Mouse (Mus musculus): Measurements from ENCODE around the gene Cnih3. TPM values are rescaled to one million over a fixed set of nuclear protein-coding genes. Genes with fewer than 3 reads are reported as not detected.

Cnih3 gene
- polyA plus RNA-seq, 1 experiment from 2014 or later = 0.03 TPM

DNA sequence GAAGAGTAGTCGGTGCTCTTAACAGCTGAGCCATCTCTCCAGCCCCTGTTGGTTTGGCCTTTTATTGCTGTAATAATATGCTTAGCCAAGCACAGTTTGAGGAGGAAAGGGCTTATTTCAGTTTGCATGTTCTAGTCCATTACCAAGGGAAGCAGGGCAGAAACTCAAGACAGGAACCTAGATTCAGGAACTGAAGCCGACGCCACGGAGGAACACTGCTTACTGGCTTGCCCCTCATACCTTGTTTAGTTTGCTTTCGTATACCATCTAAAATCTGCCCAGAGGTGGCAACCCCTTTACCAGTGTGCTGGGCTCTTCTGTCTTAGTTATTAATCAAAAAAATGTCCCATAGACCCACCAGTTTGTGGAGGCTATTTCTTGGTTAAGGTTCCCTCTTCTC, 25.3 kb upstream of the Cnih3 start:
- in situ Hi-C loops (cut with MboI; ENCODE audit: low pct_unique_long_range_greater_than_20kb) = no loop called here
- POLR2A ChIA-PET = no interaction called here
- no peak for DNase-seq (ENCODE audit: low read depth, low spot score)
- CTCF ChIA-PET = no interaction called here
- no peak for TF ChIP-seq CTCF (IDR thresholded peaks at IDR 0.05)
- peaks cover 32% of the 10 kb centered on the region for H3K27me3 ChIP-seq
- ATAC-seq = no peak

DNA sequence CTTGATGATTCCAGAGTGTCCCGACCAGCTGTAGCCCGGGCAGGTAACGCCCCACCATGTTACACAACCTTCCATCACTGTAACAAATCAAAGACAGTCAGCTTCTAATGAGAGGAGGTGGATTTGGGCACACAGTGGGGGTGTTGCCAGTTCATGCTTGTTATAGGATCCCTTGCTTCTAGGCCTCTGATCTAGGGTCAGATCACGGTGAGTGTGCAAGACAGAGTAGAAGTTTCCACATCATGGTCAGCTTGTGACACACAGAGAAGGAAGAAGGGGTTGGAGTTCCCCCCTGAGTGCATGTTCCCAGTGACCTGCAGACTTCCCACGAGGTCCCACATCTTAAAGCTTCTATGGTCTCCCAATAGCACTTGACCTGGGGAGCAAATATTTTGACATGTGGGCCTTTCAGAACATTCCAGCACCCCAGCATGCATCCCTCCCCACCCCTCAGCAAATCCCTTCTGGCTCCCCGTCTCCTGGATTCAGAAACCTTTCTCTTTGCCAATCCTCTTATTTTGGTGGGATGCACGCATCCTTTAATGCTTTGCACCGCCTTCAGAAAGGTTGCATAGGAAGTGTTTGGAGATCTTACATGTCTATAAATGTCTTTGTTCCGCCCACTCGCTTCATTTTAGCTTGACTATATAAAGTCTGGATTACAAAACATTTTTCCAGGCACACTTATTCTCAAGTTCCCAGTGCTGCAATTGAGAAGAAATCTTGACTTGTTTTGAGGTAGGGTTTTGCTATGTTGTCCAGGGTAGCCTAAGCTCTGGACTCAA, 24.6 kb upstream of the Cnih3 start:
- DNase-seq (ENCODE audit: low read depth, low spot score) (no peak), ATAC-seq (no peak)
- POLR2A ChIA-PET = no interaction called here
- peaks cover 32% of the 10 kb centered on the region for H3K27me3 ChIP-seq
- no peak for TF ChIP-seq CTCF (IDR thresholded peaks at IDR 0.05)
- in situ Hi-C loops (cut with MboI; ENCODE audit: low pct_unique_long_range_greater_than_20kb) = no loop called here
- CTCF ChIA-PET = no interaction called here

DNA sequence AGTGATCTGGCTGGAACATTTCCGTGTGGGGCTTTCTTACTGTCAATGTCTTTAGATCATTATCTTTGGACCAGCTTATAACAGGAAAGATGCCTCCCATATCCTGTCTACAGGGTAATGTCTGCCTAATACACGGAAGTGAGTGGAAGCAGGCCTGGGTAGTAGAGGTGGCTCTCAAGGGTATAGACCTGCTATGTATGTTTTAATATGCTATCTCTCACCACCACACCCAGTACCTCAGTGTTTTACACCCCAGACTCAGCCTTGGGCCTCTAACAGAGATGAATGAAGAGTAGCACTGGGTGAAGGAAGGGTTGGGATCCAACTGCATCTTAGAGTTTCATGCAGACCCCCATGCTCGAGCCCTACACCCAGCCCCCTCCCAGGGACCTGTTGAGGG, 23.3 kb upstream of the Cnih3 start:
- ChIA-PET CTCF (no interaction called here), POLR2A (no interaction called here)
- TF ChIP-seq CTCF (IDR thresholded peaks at IDR 0.05) = no peak
- ATAC-seq (no peak), DNase-seq (ENCODE audit: low read depth, low spot score) (no peak)
- in situ Hi-C loops (cut with MboI; ENCODE audit: low pct_unique_long_range_greater_than_20kb) = no loop called here
- peaks cover 29% of the 10 kb centered on the region for H3K27me3 ChIP-seq

DNA sequence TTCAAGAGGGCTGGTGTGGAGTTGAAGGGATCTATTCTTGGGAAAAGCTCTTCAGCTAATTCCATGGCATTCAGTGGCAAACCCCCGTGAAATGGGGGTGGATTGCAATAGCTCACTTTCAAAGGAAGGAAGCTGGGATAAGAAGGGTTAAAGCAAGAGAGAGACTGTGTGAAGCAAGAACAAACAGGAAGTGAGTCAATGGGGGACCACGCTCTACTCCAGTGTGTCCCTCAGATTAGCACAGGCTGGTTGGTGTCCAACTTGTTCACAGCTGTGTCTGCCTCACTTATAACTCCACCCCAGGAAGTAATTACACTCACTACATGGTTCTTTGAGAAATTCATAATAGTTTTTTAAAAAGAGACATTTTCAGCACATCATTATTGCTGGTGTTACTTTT, 19.8 kb upstream of the Cnih3 start:
- no peak for TF ChIP-seq CTCF (IDR thresholded peaks at IDR 0.05)
- DNase-seq (ENCODE audit: low read depth, low spot score) (no peak), ATAC-seq (no peak)
- in situ Hi-C loops (cut with MboI; ENCODE audit: low pct_unique_long_range_greater_than_20kb) = no loop called here
- H3K27me3 ChIP-seq = peaks cover 5% of the 10 kb centered on the region
- ChIA-PET POLR2A (no interaction called here), CTCF (no interaction called here)

DNA sequence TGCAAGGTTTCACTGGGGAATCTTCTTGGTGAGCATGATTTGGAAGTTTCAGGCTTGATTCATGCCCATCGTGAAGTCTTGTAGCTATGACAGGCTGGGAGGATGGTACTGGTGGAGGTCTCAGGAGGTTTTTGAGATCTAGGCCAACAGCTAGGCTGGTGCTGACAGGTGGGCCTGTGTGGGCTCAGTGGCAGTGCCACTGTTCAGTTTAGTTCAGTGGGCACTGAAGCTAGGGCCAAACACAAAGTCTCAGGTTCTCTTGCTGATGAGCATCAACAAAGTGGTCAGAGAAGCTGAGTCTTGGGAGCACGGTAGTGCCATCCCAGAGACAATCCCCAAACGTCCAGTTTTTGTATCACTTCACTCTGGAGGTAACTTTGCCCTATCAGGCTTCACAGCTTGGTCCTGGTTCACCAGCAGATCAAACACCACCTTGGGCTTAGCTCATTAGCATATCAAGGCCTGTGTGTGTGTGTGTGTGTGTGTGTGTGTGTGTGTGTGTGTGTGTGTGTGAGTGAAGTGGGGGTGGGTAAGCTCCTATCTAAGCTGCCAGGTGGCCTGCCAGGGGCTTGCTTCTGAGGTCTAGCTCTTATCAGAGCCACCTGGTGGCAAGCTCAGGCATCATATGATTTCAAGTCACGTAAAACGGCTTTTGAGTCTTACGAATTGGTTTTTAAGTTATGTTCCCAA, 18.0 kb upstream of the Cnih3 start:
- TF ChIP-seq CTCF (IDR thresholded peaks at IDR 0.05) = no peak
- ATAC-seq (no peak), DNase-seq (ENCODE audit: low read depth, low spot score) (no peak)
- H3K27me3 ChIP-seq = peaks cover 10% of the 10 kb centered on the region
- in situ Hi-C loops (cut with MboI; ENCODE audit: low pct_unique_long_range_greater_than_20kb) = no loop called here
- CTCF ChIA-PET = no interaction called here
- POLR2A ChIA-PET = no interaction called here

DNA sequence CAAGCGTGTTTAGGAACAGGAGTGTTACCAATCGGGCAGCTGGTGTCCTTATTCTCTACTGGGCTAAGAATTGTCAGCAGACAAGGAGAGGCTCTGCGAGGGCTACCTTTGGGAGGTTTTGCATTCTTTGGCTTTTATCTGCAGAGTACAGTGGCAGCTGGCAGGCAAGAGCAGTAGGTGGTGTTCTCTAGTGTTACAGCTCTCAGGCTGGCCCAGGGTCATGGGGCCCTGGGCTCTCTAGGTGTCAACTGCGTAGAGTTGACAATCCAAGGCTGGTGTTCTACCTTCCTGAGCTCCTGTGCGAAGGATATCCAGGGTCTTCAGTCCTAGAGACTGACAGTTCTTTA, 17.4 kb upstream of the Cnih3 start:
- peaks cover 10% of the 10 kb centered on the region for H3K27me3 ChIP-seq
- no peak for TF ChIP-seq CTCF (IDR thresholded peaks at IDR 0.05)
- in situ Hi-C loops (cut with MboI; ENCODE audit: low pct_unique_long_range_greater_than_20kb) = no loop called here
- CTCF ChIA-PET = no interaction called here
- POLR2A ChIA-PET = no interaction called here
- DNase-seq (ENCODE audit: low read depth, low spot score) = no peak
- no peak for ATAC-seq

DNA sequence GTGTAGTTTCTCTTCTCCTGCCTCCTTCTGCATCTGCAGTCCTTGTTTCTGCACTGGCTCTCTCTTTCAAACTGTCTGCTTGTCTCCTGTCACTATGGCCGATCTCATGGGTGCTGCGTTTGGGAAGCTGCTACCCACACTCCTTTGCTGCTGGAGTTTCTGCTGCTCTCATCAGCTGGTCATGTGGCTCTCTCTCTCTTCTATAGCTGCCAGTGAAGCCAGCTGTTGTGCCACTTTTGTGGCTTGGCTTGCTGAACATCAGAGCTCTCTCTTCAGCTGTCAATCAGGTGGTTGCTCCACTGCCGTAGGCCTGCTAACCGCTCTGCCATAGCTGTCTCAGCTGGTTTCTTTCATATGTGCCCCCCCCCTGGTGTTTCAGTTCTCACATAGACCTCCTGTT, 17.0 kb upstream of the Cnih3 start:
- no peak for DNase-seq (ENCODE audit: low read depth, low spot score)
- no peak for ATAC-seq
- H3K27me3 ChIP-seq = peaks cover 10% of the 10 kb centered on the region
- in situ Hi-C loops (cut with MboI; ENCODE audit: low pct_unique_long_range_greater_than_20kb) = no loop called here
- TF ChIP-seq CTCF (IDR thresholded peaks at IDR 0.05) = no peak
- POLR2A ChIA-PET = no interaction called here
- CTCF ChIA-PET = no interaction called here

DNA sequence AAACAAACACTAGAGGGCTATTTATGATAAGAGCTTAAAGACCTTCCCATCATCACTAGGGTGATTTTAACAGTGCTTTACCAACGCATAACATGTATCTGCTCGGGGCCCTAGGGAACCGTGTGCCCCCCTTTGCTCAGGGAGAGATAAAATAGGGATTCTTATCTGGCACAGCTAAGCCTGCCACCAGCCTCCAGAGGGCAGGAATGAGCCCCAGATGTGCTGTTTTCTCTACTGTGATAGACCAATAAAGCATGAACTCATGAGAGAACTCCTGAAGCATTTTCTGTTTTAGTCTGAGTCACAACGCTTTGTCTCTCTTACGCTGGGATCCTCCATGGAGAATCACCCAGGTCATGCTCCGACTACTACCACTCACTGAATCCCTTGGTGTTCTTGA, 15.6 kb upstream of the Cnih3 start:
- DNase-seq (ENCODE audit: low read depth, low spot score) (no peak), ATAC-seq (no peak)
- peaks cover 5% of the 10 kb centered on the region for H3K27me3 ChIP-seq
- ChIA-PET CTCF (no interaction called here), POLR2A (no interaction called here)
- in situ Hi-C loops (cut with MboI; ENCODE audit: low pct_unique_long_range_greater_than_20kb) = no loop called here
- peak; percentile 53 for TF ChIP-seq CTCF (IDR thresholded peaks at IDR 0.05)

DNA sequence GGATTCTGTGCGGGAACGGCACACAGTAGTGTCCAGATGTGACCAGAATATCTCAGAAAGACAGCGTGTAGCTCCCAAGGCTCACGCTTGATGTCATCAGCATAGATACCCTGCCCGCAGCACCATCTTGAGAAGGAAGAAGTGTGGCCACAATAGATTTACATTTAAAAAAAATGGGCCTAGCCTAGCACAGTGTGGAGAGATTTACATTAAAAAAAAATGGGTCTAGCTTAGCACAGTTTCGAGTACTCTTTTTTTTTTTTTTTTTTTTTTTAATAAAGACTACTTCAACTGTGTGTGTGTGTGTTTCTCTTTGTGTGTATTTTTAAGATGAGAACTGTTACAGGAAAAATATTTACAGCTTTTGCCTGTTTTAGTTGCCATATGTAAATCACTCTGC, 13.3 kb upstream of the Cnih3 start:
- DNase-seq (ENCODE audit: low read depth, low spot score) (no peak), ATAC-seq (no peak)
- no peak for TF ChIP-seq CTCF (IDR thresholded peaks at IDR 0.05)
- peaks cover 5% of the 10 kb centered on the region for H3K27me3 ChIP-seq
- ChIA-PET POLR2A (interaction anchor here (0.7 kb wide), 1 partner anchor 8 kb away, joined by 8 read pairs; no protein-coding TSS in a partner anchor), CTCF (interaction anchor here (0.6 to 1.1 kb wide), 3 partner anchors 35 to 79 kb away, joined by 3 read pairs; no protein-coding TSS in a partner anchor)
- in situ Hi-C loops (cut with MboI; ENCODE audit: low pct_unique_long_range_greater_than_20kb) = no loop called here

DNA sequence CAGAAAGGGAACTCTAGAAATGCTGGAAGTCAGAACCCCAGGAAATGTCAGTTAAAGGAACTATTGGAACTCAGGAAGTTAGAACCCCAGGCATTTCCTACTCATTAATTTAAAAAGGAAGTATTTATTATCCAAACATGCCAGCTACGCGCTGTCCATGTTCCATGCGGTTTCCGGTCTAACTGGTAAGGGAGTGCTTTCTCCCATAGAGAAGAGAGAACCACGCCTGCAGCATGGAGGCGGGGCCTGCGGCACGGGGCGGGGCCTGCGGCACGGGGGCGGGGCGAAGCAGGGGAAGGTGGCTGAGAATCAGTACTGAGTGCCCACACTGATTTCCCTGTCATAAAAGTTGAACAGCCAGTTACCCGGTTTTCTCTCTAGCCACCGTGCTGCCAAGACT, 6.9 kb upstream of the Cnih3 start:
- H3K27me3 ChIP-seq = peaks cover 13% of the 10 kb centered on the region
- DNase-seq (ENCODE audit: low read depth, low spot score) (no peak), ATAC-seq (no peak)
- POLR2A ChIA-PET = no interaction called here
- in situ Hi-C loops (cut with MboI; ENCODE audit: low pct_unique_long_range_greater_than_20kb) = no loop called here
- TF ChIP-seq CTCF (IDR thresholded peaks at IDR 0.05) = no peak
- CTCF ChIA-PET = no interaction called here

DNA sequence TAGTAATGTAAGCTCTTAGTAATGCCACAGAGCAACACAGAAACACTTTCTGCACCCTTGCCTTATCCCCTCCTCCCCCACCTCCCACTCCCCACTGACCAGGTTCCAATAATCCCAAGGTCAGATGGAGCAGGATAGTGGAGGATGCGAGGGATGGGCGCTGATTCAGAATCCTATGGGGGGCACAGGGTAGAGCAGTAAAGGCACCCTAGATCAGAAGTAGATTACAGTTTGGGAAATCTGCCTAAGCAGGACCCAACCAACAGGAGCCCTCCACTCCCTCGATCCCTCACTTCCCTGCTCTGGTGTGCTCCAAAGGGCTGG, 423 bp upstream of the Cnih3 start:
- TF ChIP-seq CTCF (IDR thresholded peaks at IDR 0.05) = no peak
- in situ Hi-C loops (cut with MboI; ENCODE audit: low pct_unique_long_range_greater_than_20kb) = no loop called here
- CTCF ChIA-PET = no interaction called here
- no peak for ATAC-seq
- POLR2A ChIA-PET = no interaction called here
- DNase-seq (ENCODE audit: low read depth, low spot score) = no peak
- peaks cover 48% of the 10 kb centered on the region for H3K27me3 ChIP-seq
